Mouse (Mus musculus) heart, postnatal 10 days (tissue): ENCODE measurements at regions not wholly inside any gene's neighbourhood (a gene's known extent, or its start where the extent isn't known, plus 50 kb on each side); places are given as distances from the start of the nearest gene placed in this dataset.

Experiments used
- DNase-seq, 2 experiments: peaks; one replicate each; pipeline ENCODE4 v3.0.0; 2021
- intact Hi-C: fragments of 180-260 bp; cut with DNase I; formaldehyde crosslinking; loops from one replicate; pipeline ENCODE4 v1.15.1; 2025

DNA sequence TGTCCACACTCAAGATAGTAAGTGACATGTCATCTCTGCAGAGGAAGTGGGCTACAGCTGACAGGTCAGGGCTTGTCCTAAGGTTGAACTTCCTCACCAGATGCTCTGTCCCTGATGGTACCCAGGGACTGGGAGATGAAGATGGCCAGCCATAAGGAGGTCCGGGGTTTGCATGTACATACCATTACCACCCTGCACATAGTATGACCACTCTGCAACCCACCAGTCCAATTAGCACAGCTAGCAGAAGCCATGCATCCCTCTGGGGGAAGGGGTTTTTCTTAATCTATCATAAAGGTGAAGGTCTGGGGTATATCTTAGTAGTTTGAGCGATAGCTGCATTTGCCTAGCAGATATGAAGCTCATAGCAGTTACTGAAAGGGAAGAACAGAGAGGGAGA, 298.3 kb downstream of the Sox9 start:
- intact Hi-C loops: no loop called here
- DNase-seq: no peak

GRCm38 (mm10) chr11:113084442-113084841, 302.4 kb downstream of the Sox9 start:
- intact Hi-C loops: no loop called here
- DNase-seq: no peak

DNA sequence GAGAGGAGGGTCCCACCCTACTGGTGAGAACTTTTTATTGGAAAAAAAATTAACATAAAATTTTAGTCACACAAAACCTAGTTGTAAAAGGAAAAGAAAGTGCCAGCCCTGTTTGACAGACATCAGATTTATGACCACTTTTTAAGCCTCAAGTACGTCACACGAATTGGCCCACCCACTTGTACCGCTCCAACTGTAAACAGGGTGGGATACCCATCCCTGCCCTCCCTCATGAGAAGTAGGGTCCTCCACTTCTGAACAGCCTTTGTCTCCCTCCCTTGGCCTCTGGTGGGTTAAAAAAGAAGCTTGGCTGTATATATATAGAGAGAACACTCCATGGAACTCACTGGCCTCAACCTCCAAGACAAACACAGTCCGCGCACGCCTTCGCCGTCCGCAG, 303.5 kb downstream of the Sox9 start:
- intact Hi-C loops: no loop called here
- no peak for DNase-seq

- DNase-seq: peak; percentile 10 to 29
- intact Hi-C loops: no loop called here
These were observed 305.1 kb downstream of the Sox9 start for GRCm38 (mm10) chr11:113087084-113087483.

DNA sequence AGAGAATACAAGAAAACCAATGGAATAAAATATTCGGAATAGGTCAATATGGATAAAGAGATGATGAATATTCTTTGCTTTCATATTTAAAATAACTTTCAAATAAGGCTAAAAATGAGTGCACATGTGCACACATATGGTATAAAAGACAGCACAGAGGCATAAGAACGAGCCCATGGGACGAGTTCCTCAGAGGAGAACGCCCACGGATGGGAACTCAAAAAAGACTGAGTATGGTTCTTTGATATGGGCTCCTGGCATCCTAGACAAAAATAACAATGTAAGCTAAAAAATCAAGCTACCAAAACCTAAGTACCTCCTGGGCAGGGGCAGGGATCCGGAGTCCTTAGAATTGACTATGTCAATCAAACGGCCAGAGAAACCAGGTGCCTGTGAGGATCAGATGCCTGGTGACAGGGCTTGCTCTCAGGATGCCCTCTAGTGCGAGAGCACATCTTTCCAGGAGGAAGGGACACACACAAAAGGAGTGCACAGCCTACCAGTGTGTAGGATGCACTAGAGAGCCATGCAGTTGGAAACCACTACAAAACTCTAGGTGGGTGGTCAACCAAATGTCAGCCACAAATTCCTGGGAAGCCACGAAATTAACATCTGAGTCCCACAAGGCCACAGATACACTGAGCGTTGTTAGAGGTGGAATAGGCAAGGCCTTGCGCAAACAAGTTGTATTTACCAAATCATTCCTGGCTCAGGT, 307.8 kb downstream of the Sox9 start:
- intact Hi-C loops: no loop called here
- no peak for DNase-seq

- intact Hi-C loops: no loop called here
- DNase-seq: no peak
These were observed 310.0 kb downstream of the Sox9 start for GRCm38 (mm10) chr11:113091901-113092568.

DNA sequence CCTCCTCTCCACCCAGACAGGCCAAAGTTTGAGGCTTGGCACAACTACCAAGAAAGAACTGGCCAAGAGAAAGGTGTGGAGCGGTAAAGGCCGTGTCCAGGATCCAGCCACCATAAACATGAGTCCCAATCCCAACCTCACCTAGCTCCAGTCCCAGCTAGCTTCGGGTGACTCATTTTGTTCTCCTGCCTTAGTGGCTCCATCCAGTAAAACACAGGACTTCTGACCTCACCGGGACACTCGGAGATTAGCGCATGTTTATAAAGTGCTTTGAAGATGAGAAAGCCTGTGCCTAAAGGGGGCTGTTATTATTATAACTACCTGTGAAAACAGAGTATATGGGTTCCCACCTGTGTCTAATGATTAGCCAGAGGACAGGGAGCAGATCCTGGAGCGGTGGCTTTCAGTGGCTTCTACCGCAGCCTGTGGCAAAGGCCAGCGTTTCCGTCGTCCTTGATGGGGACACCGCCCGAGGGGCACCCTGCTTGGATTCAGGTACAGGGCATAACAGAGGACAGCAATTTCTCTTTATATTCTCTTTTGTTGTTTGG, 311.9 kb downstream of the Sox9 start:
- intact Hi-C loops: no loop called here
- DNase-seq: no peak

- no peak for DNase-seq
- intact Hi-C loops: no loop called here
These were observed 313.6 kb downstream of the Sox9 start for GRCm38 (mm10) chr11:113095625-113096024.

DNA sequence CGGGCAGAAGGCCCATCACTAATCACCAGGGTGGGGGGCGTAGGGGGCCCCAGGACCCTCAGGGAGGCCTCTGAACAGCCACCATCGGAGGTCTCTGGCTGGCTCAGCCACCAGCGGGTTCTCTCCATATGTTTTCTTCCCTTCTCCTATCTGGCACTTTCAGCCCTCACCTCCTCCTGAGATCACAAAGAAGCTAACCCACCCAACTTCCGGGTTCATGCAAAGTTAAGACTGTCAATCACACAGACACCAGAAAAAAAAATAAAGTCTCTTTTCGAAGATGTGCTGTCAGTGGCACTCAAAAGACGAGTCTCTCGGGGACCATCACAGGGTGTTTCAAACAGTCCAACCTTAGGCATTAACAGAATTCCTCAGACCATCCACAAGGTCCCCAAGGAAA, 314.2 kb downstream of the Sox9 start:
- intact Hi-C loops: no loop called here
- DNase-seq: no peak

- DNase-seq: no peak
- intact Hi-C loops: no loop called here
These were observed 316.3 kb downstream of the Sox9 start for GRCm38 (mm10) chr11:113098360-113098759.

DNA sequence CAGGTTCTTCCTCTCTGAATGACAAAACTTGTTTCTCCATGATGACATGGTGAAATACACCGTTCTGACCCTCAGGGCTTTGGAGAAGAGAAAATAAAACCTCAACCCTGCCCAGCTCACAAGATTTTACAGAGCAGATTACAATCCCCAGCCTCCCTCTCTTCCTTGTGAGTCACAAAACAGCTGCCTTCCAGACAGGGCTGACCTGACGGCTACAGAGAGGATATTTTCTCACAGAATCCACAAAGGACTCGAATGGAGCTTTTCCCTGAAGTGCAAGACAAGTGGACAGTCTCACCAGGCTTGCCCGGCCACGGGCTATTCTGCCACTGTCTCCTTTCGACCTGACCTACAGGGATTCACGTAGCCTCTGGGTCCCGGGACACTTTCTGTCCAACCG, 318.8 kb downstream of the Sox9 start:
- DNase-seq: peak; percentile 15 to 22
- intact Hi-C loops: no loop called here

- intact Hi-C loops: no loop called here
- DNase-seq: peak; percentile 41 to 42
These were observed 319.5 kb downstream of the Sox9 start for GRCm38 (mm10) chr11:113101534-113101933.

GRCm38 (mm10) chr11:113103161-113103845, 321.3 kb downstream of the Sox9 start:
- DNase-seq: no peak
- intact Hi-C loops: no loop called here

DNA sequence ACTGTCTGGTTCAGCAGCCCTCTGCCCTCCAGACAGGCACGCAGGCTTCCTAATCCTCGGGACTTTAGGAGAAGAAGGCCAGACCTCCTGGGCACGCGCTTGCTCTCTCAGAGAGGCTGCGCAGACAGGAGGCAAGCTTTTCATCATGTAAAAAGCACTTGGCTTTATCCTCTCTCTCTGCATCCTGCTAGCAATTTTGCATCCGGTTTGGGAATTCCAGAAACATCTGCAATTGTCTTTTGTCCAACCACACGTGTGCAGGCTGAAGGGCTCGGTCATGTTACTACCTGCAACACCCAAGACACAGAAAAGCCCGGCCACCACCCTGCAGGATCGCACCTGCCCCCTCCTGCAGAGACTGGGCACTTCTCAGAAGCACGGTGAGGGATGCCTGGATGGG, 323.3 kb downstream of the Sox9 start:
- DNase-seq: no peak
- intact Hi-C loops: no loop called here

GRCm38 (mm10) chr11:113107205-113107844, 325.3 kb downstream of the Sox9 start:
- intact Hi-C loops: no loop called here
- DNase-seq: no peak

DNA sequence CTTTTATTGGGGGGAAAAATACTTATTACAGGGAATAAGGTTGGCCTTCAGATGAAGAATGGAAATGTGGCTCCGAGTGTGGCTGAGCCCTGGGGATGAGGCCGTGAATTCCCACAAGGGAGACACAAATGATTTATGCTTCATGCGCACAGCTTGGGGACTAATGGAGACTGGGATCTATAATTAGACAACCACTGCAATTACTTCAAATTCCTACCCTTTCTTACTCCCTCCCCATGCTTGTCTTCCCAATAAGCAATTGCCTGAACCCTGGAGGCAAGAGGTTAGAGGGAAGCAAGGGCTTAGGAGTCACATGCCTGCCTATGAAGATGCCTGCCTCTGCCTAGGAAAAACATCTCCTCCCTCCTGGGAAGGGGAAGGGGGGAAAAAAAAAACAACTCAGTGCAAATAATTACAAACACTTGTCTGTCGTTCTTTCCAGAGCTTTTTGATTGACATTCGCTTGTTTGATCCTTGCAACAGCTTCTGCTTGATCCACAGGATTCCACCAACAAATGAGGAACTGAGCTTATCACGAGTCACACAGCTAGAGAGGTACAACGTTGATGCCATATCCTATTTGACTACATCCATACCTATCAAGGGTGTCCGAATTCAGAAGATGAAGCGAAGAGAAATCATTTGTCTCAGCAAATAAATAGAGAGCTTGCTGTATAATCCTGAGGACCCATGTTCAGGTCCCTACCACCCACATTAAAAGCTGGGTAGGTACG, 326.1 kb downstream of the Sox9 start:
- no peak for DNase-seq
- intact Hi-C loops: no loop called here

- intact Hi-C loops: no loop called here
- no peak for DNase-seq
These were observed 327.1 kb downstream of the Sox9 start for GRCm38 (mm10) chr11:113109096-113109495.

DNA sequence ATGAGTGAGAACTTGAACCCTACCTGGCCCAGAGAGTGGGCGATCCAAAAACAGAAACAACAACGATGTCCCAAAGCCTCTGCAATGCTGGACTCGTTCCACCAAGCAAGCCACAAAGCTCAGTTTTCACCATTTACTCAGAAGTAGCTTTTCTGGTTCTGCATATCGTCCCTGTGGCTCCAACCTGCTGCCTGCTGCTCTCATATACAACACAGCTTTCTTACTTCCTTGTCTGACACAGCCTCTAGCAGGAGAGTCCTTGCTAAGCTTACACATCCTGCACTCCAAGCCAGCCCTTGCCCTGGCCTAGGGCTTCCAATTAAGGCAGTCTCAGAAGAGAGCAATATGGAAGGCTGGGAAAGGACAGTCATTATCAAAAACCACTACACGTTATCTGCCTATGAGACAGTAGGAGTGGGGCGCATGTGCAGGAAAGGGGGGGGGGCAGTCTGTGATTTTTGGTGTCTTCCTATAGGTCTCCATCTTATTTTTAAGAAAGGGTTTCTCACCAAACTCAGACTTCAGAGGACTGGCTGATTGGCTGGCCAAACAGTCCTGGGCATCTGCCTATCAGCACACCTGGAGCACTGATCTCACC, 331.3 kb downstream of the Sox9 start:
- intact Hi-C loops: no loop called here
- DNase-seq: no peak

GRCm38 (mm10) chr11:113117179-113117898, 335.3 kb downstream of the Sox9 start:
- DNase-seq: no peak
- intact Hi-C loops: no loop called here

DNA sequence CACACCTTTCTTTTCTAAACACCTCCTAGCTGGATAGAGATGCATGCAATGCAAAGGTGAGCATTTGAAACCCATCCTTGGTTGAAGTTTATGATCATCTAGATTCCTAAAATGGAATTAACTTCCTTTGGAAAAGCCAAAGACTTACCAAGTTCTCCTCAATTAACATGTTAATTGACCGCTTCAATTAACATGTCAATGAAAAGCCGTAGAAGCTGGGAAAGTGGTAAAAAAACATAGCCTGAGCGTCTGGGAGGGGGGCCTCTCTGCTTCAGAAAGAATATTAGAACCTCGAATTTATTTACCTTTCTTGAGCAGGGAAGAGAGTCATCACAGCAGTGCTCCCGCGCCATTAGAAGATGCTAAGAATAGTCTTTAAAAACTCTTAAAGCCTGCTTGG, 338.5 kb downstream of the Sox9 start:
- DNase-seq: no peak
- intact Hi-C loops: no loop called here
